Mouse (Mus musculus) MEL (cell line): ENCODE measurements around the gene D17H6S53E. TPM values are rescaled to one million over a fixed set of nuclear protein-coding genes. Genes with fewer than 3 reads are reported as not detected.
A peak's percentile ranks its signal among the peaks of the same experiment; 100 is the strongest.

Experiments used
- DNase-seq: peaks from one replicate; pipeline ENCODE4 v3.0.0; 2011; ENCODE audit warnings: low read depth, low spot score
- H3K27ac ChIP-seq: 2 replicates; pipeline ENCODE4 v1.5.1; 2012; ENCODE audit warnings: low read depth, mild to moderate bottlenecking, control low read depth, low read length, moderate library complexity; ENCODE audit not compliant: control insufficient read depth
- H3K27me3 ChIP-seq, 2 experiments: fragments of 150-350 bp in 1 of 2; sonication (generic) in 1 of 2; 2 replicates each; pipeline ENCODE4 v1.6.1; 2012; ENCODE audit warnings: low read length in 2 of 2, mild to moderate bottlenecking in 2 of 2, improper control_type of control experiment in 1 of 2, moderate library complexity in 1 of 2; ENCODE audit not compliant: insufficient read depth in 2 of 2, control insufficient read depth in 1 of 2
- H3K36me3 ChIP-seq, 2 experiments: 2 replicates each; pipeline ENCODE4 v1.6.1; 2012 to 2014; ENCODE audit warnings: low read length in 2 of 2, improper control_type of control experiment in 1 of 2, inconsistent platforms in 1 of 2, mild to moderate bottlenecking in 1 of 2; ENCODE audit not compliant: insufficient read depth in 2 of 2, control insufficient read depth in 1 of 2
- H3K4me1 ChIP-seq, 2 experiments: fragments of 150-350 bp in 1 of 2; sonication (generic) in 1 of 2; 2 replicates each; pipeline ENCODE4 v1.6.1; 2012; ENCODE audit warnings: low read length in 2 of 2, improper control_type of control experiment in 1 of 2, mild to moderate bottlenecking in 1 of 2; ENCODE audit not compliant: insufficient read depth in 2 of 2, control insufficient read depth in 1 of 2
- H3K4me3 ChIP-seq, 2 experiments: fragments of 150-350 bp in 1 of 2; sonication (generic) in 1 of 2; 2 replicates each; pipeline ENCODE4 v1.5.1; 2012; ENCODE audit warnings: low read depth in 2 of 2, low read length in 2 of 2, mild to moderate bottlenecking in 2 of 2, moderate library complexity in 2 of 2, control low read depth in 1 of 2, improper control_type of control experiment in 1 of 2; ENCODE audit not compliant: control insufficient read depth in 1 of 2, insufficient read depth in 1 of 2
- H3K79me2 ChIP-seq: 2 replicates; pipeline ENCODE4 v1.6.1; 2012; ENCODE audit warnings: mild to moderate bottlenecking, low read length, moderate library complexity; ENCODE audit not compliant: control insufficient read depth, poor library complexity, insufficient read depth
- H3K9ac ChIP-seq: 2 replicates; pipeline ENCODE4 v1.6.1; 2012; ENCODE audit warnings: low read depth, mild to moderate bottlenecking, control low read depth, low read length, moderate library complexity; ENCODE audit not compliant: control insufficient read depth, poor library complexity, severe bottlenecking
- H3K9me3 ChIP-seq: fragments of 150-350 bp; sonication (generic); replicated peaks from 2 replicates; pipeline ENCODE4 v1.6.1; 2012; ENCODE audit warnings: mild to moderate bottlenecking, low read length, improper control_type of control experiment, moderate library complexity; ENCODE audit not compliant: insufficient read depth
- BHLHE40 ChIP-seq: IDR thresholded peaks from 2 replicates; pipeline ENCODE4 v1.6.1; 2012; ENCODE audit warnings: low read depth, mild to moderate bottlenecking, inconsistent platforms, low read length, improper control_type of control experiment, borderline replicate concordance
- CHD1 ChIP-seq: IDR thresholded peaks from 2 replicates; pipeline ENCODE4 v1.6.1; 2012; ENCODE audit warnings: low read depth, mild to moderate bottlenecking, inconsistent platforms, low read length, improper control_type of control experiment
- CTCF ChIP-seq, 3 experiments: IDR thresholded peaks in 2 of 3; conservative IDR thresholded peaks in 1 of 3; 2 replicates each; pipeline ENCODE4 v1.5.1; 2011 to 2012; ENCODE audit warnings: low read length in 3 of 3, low read depth in 2 of 3, mild to moderate bottlenecking in 2 of 3, improper control_type of control experiment in 1 of 3, inconsistent platforms in 1 of 3, mixed read lengths in 1 of 3, moderate library complexity in 1 of 3; ENCODE audit not compliant: control insufficient read depth in 1 of 3, insufficient read depth in 1 of 3, poor library complexity in 1 of 3, severe bottlenecking in 1 of 3
- E2F4 ChIP-seq: IDR thresholded peaks from 2 replicates; pipeline ENCODE4 v1.6.1; 2011; ENCODE audit warnings: low read depth, low read length, improper control_type of control experiment, borderline replicate concordance
- ELF1 ChIP-seq: IDR thresholded peaks from 2 replicates; pipeline ENCODE4 v1.6.1; 2014; ENCODE audit warnings: low read depth, mild to moderate bottlenecking, inconsistent platforms, low read length, improper control_type of control experiment, moderate library complexity
- EP300 ChIP-seq, 2 experiments: IDR thresholded peaks; 2 replicates each; pipeline ENCODE4 v1.6.1; 2011; ENCODE audit warnings: improper control_type of control experiment in 2 of 2, low read length in 2 of 2, low read depth in 1 of 2, mild to moderate bottlenecking in 1 of 2
- GATA1 ChIP-seq: IDR thresholded peaks from 2 replicates; pipeline ENCODE4 v1.6.1; 2011; ENCODE audit warnings: low read depth, low read length, improper control_type of control experiment
- KAT2A ChIP-seq: conservative IDR thresholded peaks from 2 replicates; pipeline ENCODE4 v1.6.1; 2012; ENCODE audit warnings: low read depth, low read length, improper control_type of control experiment, inconsistent platforms
- MEF2A ChIP-seq: IDR thresholded peaks from 2 replicates; pipeline ENCODE4 v1.6.1; 2014; ENCODE audit warnings: low read depth, mild to moderate bottlenecking, inconsistent platforms, low read length, improper control_type of control experiment; ENCODE audit not compliant: poor library complexity, insufficient replicate concordance, severe bottlenecking; ENCODE audit errors: extremely low read depth
- MYB ChIP-seq: IDR thresholded peaks from 2 replicates; pipeline ENCODE4 v1.6.1; 2011; ENCODE audit warnings: mild to moderate bottlenecking, low read depth, low read length, improper control_type of control experiment
- POLR2A ChIP-seq, 2 experiments: IDR thresholded peaks; 2 replicates each; pipeline ENCODE4 v1.6.1; 2011 to 2012; ENCODE audit warnings: low read length in 2 of 2, mild to moderate bottlenecking in 2 of 2, control low read depth in 1 of 2, improper control_type of control experiment in 1 of 2, low read depth in 1 of 2, moderate library complexity in 1 of 2; ENCODE audit not compliant: control insufficient read depth in 1 of 2, insufficient read depth in 1 of 2, poor library complexity in 1 of 2
- POLR2AphosphoS2 ChIP-seq: IDR thresholded peaks from 2 replicates; pipeline ENCODE4 v1.6.1; 2011; ENCODE audit warnings: low read length, improper control_type of control experiment
- POLR2AphosphoS5 ChIP-seq: IDR thresholded peaks from 2 replicates; pipeline ENCODE4 v1.6.1; 2012; ENCODE audit warnings: low read depth, borderline replicate concordance, mild to moderate bottlenecking, inconsistent platforms, low read length, moderate library complexity, mixed read lengths
- RCOR1 ChIP-seq: IDR thresholded peaks from 2 replicates; pipeline ENCODE4 v1.6.1; 2012; ENCODE audit warnings: low read depth, mild to moderate bottlenecking, inconsistent platforms, low read length, improper control_type of control experiment
- SIN3A ChIP-seq: IDR thresholded peaks from 2 replicates; pipeline ENCODE4 v1.6.1; 2012; ENCODE audit warnings: low read length, improper control_type of control experiment, inconsistent platforms
- TAL1 ChIP-seq: IDR thresholded peaks from 2 replicates; pipeline ENCODE4 v1.6.1; 2012; ENCODE audit warnings: mild to moderate bottlenecking, inconsistent platforms, low read length, moderate library complexity, mixed read lengths
- TCF12 ChIP-seq: IDR thresholded peaks from 2 replicates; pipeline ENCODE4 v1.6.1; 2014; ENCODE audit warnings: low read depth, mild to moderate bottlenecking, inconsistent platforms, low read length, improper control_type of control experiment, moderate library complexity
- USF1 ChIP-seq: IDR thresholded peaks from 2 replicates; pipeline ENCODE4 v1.6.1; 2014; ENCODE audit warnings: low read depth, mild to moderate bottlenecking, inconsistent platforms, low read length, improper control_type of control experiment, moderate library complexity
- ZMIZ1 ChIP-seq: IDR thresholded peaks from 2 replicates; pipeline ENCODE4 v1.6.1; 2012; ENCODE audit warnings: low read depth, mild to moderate bottlenecking, inconsistent platforms, low read length, improper control_type of control experiment, moderate library complexity
- ZNF384 ChIP-seq: IDR thresholded peaks from 2 replicates; pipeline ENCODE4 v1.6.1; 2012; ENCODE audit warnings: low read depth, mild to moderate bottlenecking, inconsistent platforms, low read length, improper control_type of control experiment
- polyA plus RNA-seq, 2 experiments: library from polyadenylated mRNA; stranded (reverse) in 1 of 2; unstranded in 1 of 2; fragments of >175 nt in 1 of 2; fragments of >200 nt in 1 of 2; gene quantifications; 2 replicates each; pipeline versions ENCODE4 v1.2.1 to v1.2.4; 2012; ENCODE audit warnings: low replicate concordance in 2 of 2, low read depth in 1 of 2; ENCODE audit not compliant: insufficient read length in 2 of 2, insufficient read depth in 1 of 2, missing spikeins in 1 of 2
- total RNA-seq: library from RNA; depleted of rRNA; stranded (reverse); fragments of 300-350 nt; gene quantifications from 2 replicates; pipeline ENCODE4 v1.2.3, GENCODE M21; 2012; rRNA removed

The D17H6S53E gene
- total and polyA plus RNA-seq, 3 experiments = 11.6 to 13.6 TPM; not detected in 1

- Histone ChIP-seq H3K9ac (no peak within 1 kb of the TSS), H3K27me3 (no peaks in the 10 kb centered on the region), H3K36me3 (peaks cover 0 to 15% of the 10 kb centered on the region in 2 experiments; a peak in 2 of 4 replicates), H3K4me3 (no peak within 1 kb of the TSS), H3K27ac (peak within 1 kb of the TSS; percentile 39), H3K4me1 (peaks cover 12 to 22% of the 10 kb centered on the region in 2 experiments), H3K79me2 (no peaks in the 10 kb centered on the region), H3K9me3 (no peaks in the 10 kb centered on the region)
- no peak for DNase-seq
- TF ChIP-seq CTCF (IDR thresholded peaks at IDR 0.05 in 2 of 3, conservative IDR thresholded peaks at IDR 0.05 in 1 of 3; ENCODE audit: control insufficient read depth in 1 of 3, insufficient read depth in 1 of 3, low read depth in 2 of 3, low read length in 3 of 3, poor library complexity in 1 of 3, severe bottlenecking in 1 of 3) (no peak), BHLHE40 (no peak), TCF12 (no peak), POLR2AphosphoS5 (no peak), ZMIZ1 (no peak), POLR2AphosphoS2 (no peak), SIN3A (no peak), CHD1 (no peak), TAL1 (no peak), KAT2A (no peak), ZNF384 (no peak), E2F4 (no peak), POLR2A (IDR thresholded peaks at IDR 0.05; ENCODE audit: control insufficient read depth in 1 of 2, insufficient read depth in 1 of 2, low read depth in 1 of 2, low read length in 2 of 2, poor library complexity in 1 of 2) (no peak), ELF1 (no peak), USF1 (no peak), EP300 (IDR thresholded peaks at IDR 0.05; ENCODE audit: low read depth in 1 of 2, low read length in 2 of 2) (no peak), GATA1 (no peak), MEF2A (no peak), RCOR1 (no peak), MYB (no peak)
Measured at GRCm38 (mm10) chr17:35175968-35176367, 49.8 kb downstream of the D17H6S53E start, which contains the start of gene Aif1. Gene Aif1, minus strand, starts transcription at chr17:35176068.

Other genes starting within 250 kb of the D17H6S53E start
Only the 30 nearest of the 42 such genes appear.
- gene Lsm2, start 144.5 kb upstream of the D17H6S53E start, total RNA-seq = 50.6 and 57.9 TPM in 2 replicates
- 100 to 1,000 TPM in 1 of 2 experiments, not detected in 1; 180 TPM for gene Lsm2, start 144.5 kb upstream of the D17H6S53E start, polyA plus RNA-seq
- 149 and 158 TPM in 2 replicates for gene Vars, start 125.4 kb upstream of the D17H6S53E start, total RNA-seq
- gene Vars, start 125.4 kb upstream of the D17H6S53E start, polyA plus RNA-seq = 100 to 1,000 TPM in 1 of 2 experiments, not detected in 1; 251 TPM
- 9.7 and 10.4 TPM in 2 replicates for gene Vwa7, start 109.8 kb upstream of the D17H6S53E start, total RNA-seq
- 1 to 10 TPM in 1 of 2 experiments, not detected in 1; 9.8 TPM for gene Vwa7, start 109.8 kb upstream of the D17H6S53E start, polyA plus RNA-seq
- 161 and 164 TPM in 2 replicates for gene Sapcd1, start 98.4 kb upstream of the D17H6S53E start, total RNA-seq
- 100 to 1,000 TPM in 1 of 2 experiments, not detected in 1; 124 TPM for gene Sapcd1, start 98.4 kb upstream of the D17H6S53E start, polyA plus RNA-seq
- gene Msh5, start 79.6 kb upstream of the D17H6S53E start, total RNA-seq = 17.9 and 26.3 TPM in 2 replicates
- gene Msh5, start 79.6 kb upstream of the D17H6S53E start, polyA plus RNA-seq = 10 to 100 TPM in 1 of 2 experiments, not detected in 1; 29.0 TPM
- gene Clic1, start 76.4 kb upstream of the D17H6S53E start, total RNA-seq = 285 and 333 TPM in 2 replicates
- 100 to 1,000 TPM; 309 to 335 TPM for gene Clic1, start 76.4 kb upstream of the D17H6S53E start, polyA plus RNA-seq
- 9.9 and 11.1 TPM in 2 replicates for gene Ddah2, start 67.3 kb upstream of the D17H6S53E start, total RNA-seq
- 1 to 10 TPM in 1 of 2 experiments, not detected in 1; 8.6 TPM for gene Ddah2, start 67.3 kb upstream of the D17H6S53E start, polyA plus RNA-seq
- not detected in 2 replicates for gene Ly6g6c, start 61.0 kb upstream of the D17H6S53E start, total RNA-seq
- under 1 TPM in 1 of 2 experiments, not detected in 1; 0.24 TPM for gene Ly6g6c, start 61.0 kb upstream of the D17H6S53E start, polyA plus RNA-seq
- gene Mpig6b, start 60.2 kb upstream of the D17H6S53E start, total RNA-seq = not detected in 2 replicates
- gene Mpig6b, start 60.2 kb upstream of the D17H6S53E start, polyA plus RNA-seq = not detected
- 0.23 TPM in 1 of 2 replicates, not detected in the other for gene Ly6g6e, start 49.5 kb upstream of the D17H6S53E start, total RNA-seq
- not detected for gene Ly6g6e, start 49.5 kb upstream of the D17H6S53E start, polyA plus RNA-seq
- 2.1 and 5.5 TPM in 2 replicates for gene Ly6g6d, start 48.3 kb upstream of the D17H6S53E start, total RNA-seq
- 1 to 10 TPM in 1 of 2 experiments, not detected in 1; 4.4 TPM for gene Ly6g6d, start 48.3 kb upstream of the D17H6S53E start, polyA plus RNA-seq
- gene Ly6g6f, start 40.8 kb upstream of the D17H6S53E start, total RNA-seq = 1.4 and 3.0 TPM in 2 replicates
- under 1 TPM in 1 of 2 experiments, not detected in 1; 0.88 TPM for gene Ly6g6f, start 40.8 kb upstream of the D17H6S53E start, polyA plus RNA-seq
- gene Abhd16a, start 37.1 kb upstream of the D17H6S53E start, total RNA-seq = 86.9 and 126 TPM in 2 replicates
- gene Abhd16a, start 37.1 kb upstream of the D17H6S53E start, polyA plus RNA-seq = 10 to 100 TPM in 1 of 2 experiments, not detected in 1; 96.1 TPM
- gene Ly6g5c, start 18.1 kb upstream of the D17H6S53E start, total RNA-seq = not detected in 2 replicates
- gene Ly6g5c, start 18.1 kb upstream of the D17H6S53E start, polyA plus RNA-seq = not detected
- gene Ly6g5b, start 10.9 kb upstream of the D17H6S53E start, total RNA-seq = 0.49 and 0.65 TPM in 2 replicates
- gene Ly6g5b, start 10.9 kb upstream of the D17H6S53E start, polyA plus RNA-seq = 1 to 10 TPM in 1 of 2 experiments, not detected in 1; 1.4 TPM
- 44.7 and 44.9 TPM in 2 replicates for gene Gpank1, start 4.9 kb upstream of the D17H6S53E start, total RNA-seq
- 10 to 100 TPM in 1 of 2 experiments, not detected in 1; 40.4 TPM for gene Gpank1, start 4.9 kb upstream of the D17H6S53E start, polyA plus RNA-seq
- 193 and 222 TPM in 2 replicates for gene Csnk2b, start 4.3 kb upstream of the D17H6S53E start, total RNA-seq
- gene Csnk2b, start 4.3 kb upstream of the D17H6S53E start, polyA plus RNA-seq = 100 to 1,000 TPM in 1 of 2 experiments, not detected in 1; 607 TPM
- gene Apom, start 5.7 kb downstream of the D17H6S53E start, total RNA-seq = 0.15 TPM in 1 of 2 replicates, not detected in the other
- under 1 TPM in 1 of 2 experiments, not detected in 1; 0.79 TPM for gene Apom, start 5.7 kb downstream of the D17H6S53E start, polyA plus RNA-seq
- gene Bag6, start 8.8 kb downstream of the D17H6S53E start, total RNA-seq = 98.2 and 102 TPM in 2 replicates
- 100 to 1,000 TPM in 1 of 2 experiments, not detected in 1; 283 TPM for gene Bag6, start 8.8 kb downstream of the D17H6S53E start, polyA plus RNA-seq
- gene Prrc2a, start 38.5 kb downstream of the D17H6S53E start, total RNA-seq = 87.6 and 102 TPM in 2 replicates
- gene Prrc2a, start 38.5 kb downstream of the D17H6S53E start, polyA plus RNA-seq = 100 to 1,000 TPM in 1 of 2 experiments, 10 to 100 TPM in 1; 71.0 to 663 TPM
- gene Aif1, start 49.7 kb downstream of the D17H6S53E start, total RNA-seq = 0.29 and 0.42 TPM in 2 replicates
- under 1 TPM in 1 of 2 experiments, not detected in 1; 0.45 TPM for gene Aif1, start 49.7 kb downstream of the D17H6S53E start, polyA plus RNA-seq
- 15.2 and 16.9 TPM in 2 replicates for gene Lst1, start 62.1 kb downstream of the D17H6S53E start, total RNA-seq
- 10 to 100 TPM in 1 of 2 experiments, not detected in 1; 29.0 TPM for gene Lst1, start 62.1 kb downstream of the D17H6S53E start, polyA plus RNA-seq
- 0.75 and 1.1 TPM in 2 replicates for gene Ltb, start 68.1 kb downstream of the D17H6S53E start, total RNA-seq
- 1 to 10 TPM in 1 of 2 experiments, not detected in 1; 1.5 TPM for gene Ltb, start 68.1 kb downstream of the D17H6S53E start, polyA plus RNA-seq
- 0.95 and 1.2 TPM in 2 replicates for gene Tnf, start 75.6 kb downstream of the D17H6S53E start, total RNA-seq
- 1 to 10 TPM in 1 of 2 experiments, not detected in 1; 2.0 TPM for gene Tnf, start 75.6 kb downstream of the D17H6S53E start, polyA plus RNA-seq
- gene Lta, start 79.0 kb downstream of the D17H6S53E start, total RNA-seq = not detected in 2 replicates
- under 1 TPM in 1 of 2 experiments, not detected in 1; 0.24 TPM for gene Lta, start 79.0 kb downstream of the D17H6S53E start, polyA plus RNA-seq
- gene Gm16181, start 94.5 kb downstream of the D17H6S53E start, total RNA-seq = not detected in 2 replicates
- under 1 TPM in 1 of 2 experiments, not detected in 1; 0.58 TPM for gene Gm16181, start 94.5 kb downstream of the D17H6S53E start, polyA plus RNA-seq
- gene Atp6v1g2, start 107.3 kb downstream of the D17H6S53E start, total RNA-seq = 0.46 and 0.56 TPM in 2 replicates
- gene Atp6v1g2, start 107.3 kb downstream of the D17H6S53E start, polyA plus RNA-seq = 1 to 10 TPM in 1 of 2 experiments, not detected in 1; 4.7 TPM
- gene Nfkbil1, start 109.4 kb downstream of the D17H6S53E start, total RNA-seq = 10.1 and 10.3 TPM in 2 replicates
- 10 to 100 TPM in 1 of 2 experiments, not detected in 1; 26.0 TPM for gene Nfkbil1, start 109.4 kb downstream of the D17H6S53E start, polyA plus RNA-seq
- gene Ddx39b, start 115.4 kb downstream of the D17H6S53E start, total RNA-seq = 206 and 270 TPM in 2 replicates
- gene Ddx39b, start 115.4 kb downstream of the D17H6S53E start, polyA plus RNA-seq = 100 to 1,000 TPM; 581 to 787 TPM
- 58.7 and 60.1 TPM in 2 replicates for gene H2-D1, start 136.4 kb downstream of the D17H6S53E start, total RNA-seq
- gene H2-D1, start 136.4 kb downstream of the D17H6S53E start, polyA plus RNA-seq = 10 to 100 TPM in 1 of 2 experiments, not detected in 1; 97.9 TPM